Mouse (Mus musculus) bone marrow macrophage, adult 2 months (primary cell): ENCODE measurements around the gene Spag4.

Source experiments
- CTCF ChIP-seq: IDR thresholded peaks from 2 replicates; pipeline ENCODE4 v1.5.1; 2012; ENCODE audit warnings: low read depth, mild to moderate bottlenecking, low read length, moderate library complexity
- POLR2A ChIP-seq: IDR thresholded peaks from 2 replicates; pipeline ENCODE4 v1.6.1; 2012; ENCODE audit warnings: mild to moderate bottlenecking, low read depth, low read length, borderline replicate concordance

GRCm38 (mm10) chr2:156089799-156090198, 24.8 kb downstream of the Spag4 start:
- TF ChIP-seq CTCF = no peak
- TF ChIP-seq POLR2A = no peak
